In genomic region chr10:74008836-74009235, GRCm38 (mm10) we compare ENCODE assay signal across 16 mouse cellular contexts.
A peak's percentile ranks its signal among the peaks of the same experiment; 100 is the strongest.
DNase-seq lines count a peak whose midpoint lies in the region; ATAC-seq and TF ChIP-seq lines count a peak whose summit lies in the region.
"Had no signal": no experiment of that assay in that cellular context is flagged by ENCODE, and none has a peak within 500 bp of the region (broad histone marks: within the 10 kb centered on the region; RNA-seq: fewer than 3 reads in every experiment).

No protein-coding gene starts in this region.

- no peak for TF ChIP-seq CTCF in hindbrain, postnatal 0 days (IDR thresholded peaks at IDR 0.05; ENCODE audit: low read depth)

- H3K4me1 ChIP-seq in hindbrain, postnatal 0 days (ENCODE audit: insufficient read depth, low read length): no peaks in the 10 kb centered on the region
- no peaks in the 10 kb centered on the region for H3K4me1 ChIP-seq in hindbrain, embryonic 12.5 days
- H3K4me1 ChIP-seq in forebrain, embryonic 11.5 days (replicated peaks; ENCODE audit: control insufficient read depth, insufficient read depth, low read length): no peaks in the 10 kb centered on the region
- H3K4me1 ChIP-seq: forebrain, embryonic 15.5 days; heart, embryonic 10.5 days; intestine, embryonic 15.5 days; midbrain, embryonic 10.5 days had no signal

- no peaks in the 10 kb centered on the region for H3K9me3 ChIP-seq in hindbrain, postnatal 0 days (ENCODE audit: low read length)
- H3K9me3 ChIP-seq in hindbrain, embryonic 12.5 days (replicated peaks): no peaks in the 10 kb centered on the region
- H3K9me3 ChIP-seq in forebrain, embryonic 11.5 days (ENCODE audit: control insufficient read depth, low read length): no peaks in the 10 kb centered on the region
- H3K9me3 ChIP-seq: forebrain, embryonic 15.5 days; heart, embryonic 10.5 days; intestine, embryonic 15.5 days; midbrain, embryonic 10.5 days had no signal

- H3K9ac ChIP-seq in hindbrain, postnatal 0 days (replicated peaks; ENCODE audit: low read length): no peak overlapping the region
- no peak overlapping the region for H3K9ac ChIP-seq in hindbrain, embryonic 12.5 days
- H3K9ac ChIP-seq in forebrain, embryonic 11.5 days (ENCODE audit: low read length): no peak overlapping the region
- H3K9ac ChIP-seq: forebrain, embryonic 15.5 days; intestine, embryonic 15.5 days had no signal

- 23% methylated on average over 1 of the region's 1 CpGs for WGBS in hindbrain, postnatal 0 days
- WGBS in hindbrain, embryonic 12.5 days: 61% methylated on average over 1 of the region's 1 CpGs
- 81% methylated on average over 1 of the region's 1 CpGs for WGBS in forebrain, embryonic 11.5 days

- no peaks in the 10 kb centered on the region for H3K36me3 ChIP-seq in hindbrain, postnatal 0 days (ENCODE audit: insufficient read depth, low read length)
- H3K36me3 ChIP-seq in hindbrain, embryonic 12.5 days: no peaks in the 10 kb centered on the region
- no peaks in the 10 kb centered on the region for H3K36me3 ChIP-seq in forebrain, embryonic 11.5 days (ENCODE audit: control insufficient read depth, insufficient read depth, low read length)
- H3K36me3 ChIP-seq: forebrain, embryonic 15.5 days; heart, embryonic 10.5 days; intestine, embryonic 15.5 days; midbrain, embryonic 10.5 days had no signal

- H3K4me3 ChIP-seq in hindbrain, postnatal 0 days (ENCODE audit: low read length): no peak overlapping the region
- no peak overlapping the region for H3K4me3 ChIP-seq in hindbrain, embryonic 12.5 days
- no peak overlapping the region for H3K4me3 ChIP-seq in forebrain, embryonic 11.5 days (ENCODE audit: low read depth, low read length)
- H3K4me3 ChIP-seq: forebrain, embryonic 15.5 days; heart, embryonic 10.5 days; intestine, embryonic 15.5 days; midbrain, embryonic 10.5 days had no signal

- no peak for ATAC-seq in hindbrain, postnatal 0 days
- no peak for ATAC-seq in hindbrain, embryonic 12.5 days (ENCODE audit: low FRiP score)
- no peak for ATAC-seq in forebrain, embryonic 11.5 days (replicated peaks; ENCODE audit: low FRiP score)
- ATAC-seq: forebrain, embryonic 15.5 days; intestine, embryonic 15.5 days had no signal

- no peak overlapping the region for H3K27ac ChIP-seq in hindbrain, postnatal 0 days
- no peak overlapping the region for H3K27ac ChIP-seq in hindbrain, embryonic 12.5 days
- H3K27ac ChIP-seq in forebrain, embryonic 11.5 days (ENCODE audit: low read depth, low read length): no peak overlapping the region
- H3K27ac ChIP-seq: forebrain, embryonic 15.5 days; heart, embryonic 10.5 days; intestine, embryonic 15.5 days; kidney, postnatal 0 days; midbrain, embryonic 10.5 days had no signal

- H3K27me3 ChIP-seq in hindbrain, postnatal 0 days (ENCODE audit: insufficient read depth, low read length): no peaks in the 10 kb centered on the region
- no peaks in the 10 kb centered on the region for H3K27me3 ChIP-seq in hindbrain, embryonic 12.5 days
- H3K27me3 ChIP-seq in forebrain, embryonic 11.5 days (ENCODE audit: control insufficient read depth, insufficient read depth, low read length): no peaks in the 10 kb centered on the region
- H3K27me3 ChIP-seq: forebrain, embryonic 15.5 days; intestine, embryonic 15.5 days had no signal

- DNase-seq in hindbrain, postnatal 0 days (ENCODE audit: low spot score): peak; percentile 65
- peak; percentile 87 for DNase-seq in cerebellum, adult 11-12 months
- DNase-seq in cerebellum, postnatal 25 days: peak; percentile 89 to 90
- peak; percentile 3 to 67 for DNase-seq in layer of hippocampus, postnatal 14 days (ENCODE audit: low spot score in 2 of 2)
- no peak for DNase-seq in gastrocnemius, postnatal 10 days
- no peak for DNase-seq in forebrain, embryonic 11.5 days (ENCODE audit: low spot score)
- DNase-seq: gastrocnemius, postnatal 14 days; heart, postnatal 36 days; lung, postnatal 14 days; right cerebral cortex, adult 18-20 months had no signal

- no peak overlapping the region for H3K4me2 ChIP-seq in hindbrain, postnatal 0 days (ENCODE audit: low read depth, low read length)
- H3K4me2 ChIP-seq in hindbrain, embryonic 12.5 days (replicated peaks): no peak overlapping the region
- no peak overlapping the region for H3K4me2 ChIP-seq in forebrain, embryonic 11.5 days (ENCODE audit: low read depth, low read length, severe bottlenecking)
- H3K4me2 ChIP-seq: forebrain, embryonic 15.5 days; intestine, embryonic 15.5 days had no signal

Comparison
In these comparisons a context has a peak if more than half of its experiments do, and no peak if none do; other contexts are left out.
1. DNase-seq: peak in hindbrain, postnatal 0 days (single experiment), cerebellum, adult 11-12 months (single experiment), cerebellum, postnatal 25 days (2 of 2) and layer of hippocampus, postnatal 14 days (2 of 2); none in gastrocnemius, postnatal 10 days (single experiment) and forebrain, embryonic 11.5 days (single experiment).